Mouse (Mus musculus) neural tube, embryonic 15.5 days (tissue): ENCODE data around the gene Zfp597. TPM values are rescaled to one million over a fixed set of nuclear protein-coding genes. Genes with fewer than 3 reads are reported as not detected.

Experiments
- ATAC-seq: fragments of 200-750 bp; cut with Nextera tagmentation; 2 replicates; pipeline ENCODE4 v1.8.0; 2017; ENCODE audit warnings: mild to moderate bottlenecking, moderate TSS enrichment, moderate library complexity; ENCODE audit not compliant: low FRiP score
- H3K27ac ChIP-seq: fragments of 300-500 bp; sonication (generic); replicated peaks from 2 replicates; pipeline ENCODE4 v1.5.1; 2015; ENCODE audit warnings: mild to moderate bottlenecking, inconsistent platforms
- H3K27me3 ChIP-seq: fragments of 300-500 bp; sonication (generic); replicated peaks from 2 replicates; pipeline ENCODE4 v1.6.1; 2015; ENCODE audit warnings: inconsistent platforms
- H3K36me3 ChIP-seq: fragments of 300-500 bp; sonication (generic); 2 replicates; pipeline ENCODE4 v1.6.1; 2015; ENCODE audit warnings: inconsistent platforms
- H3K4me1 ChIP-seq: fragments of 300-500 bp; sonication (generic); 2 replicates; pipeline ENCODE4 v1.6.1; 2015; ENCODE audit warnings: inconsistent platforms
- H3K4me2 ChIP-seq: fragments of 300-500 bp; sonication (generic); 2 replicates; pipeline ENCODE4 v1.6.1; 2015; ENCODE audit warnings: inconsistent platforms, mild to moderate bottlenecking, moderate library complexity
- H3K4me3 ChIP-seq: fragments of 300-500 bp; sonication (generic); replicated peaks from 2 replicates; pipeline ENCODE4 v1.5.1; 2015; ENCODE audit warnings: mild to moderate bottlenecking, inconsistent platforms
- H3K9ac ChIP-seq: fragments of 300-500 bp; sonication (generic); replicated peaks from 2 replicates; pipeline ENCODE4 v1.6.1; 2015; ENCODE audit warnings: mild to moderate bottlenecking, inconsistent platforms
- H3K9me3 ChIP-seq: fragments of 300-500 bp; sonication (generic); replicated peaks from 2 replicates; pipeline ENCODE4 v1.6.1; 2016; ENCODE audit warnings: inconsistent platforms
- WGBS: fragments of 180-500 bp; shearing (Covaris S2); methylation state at CpG from one replicate; pipeline ENCODE4 v1.1.7; 2015; ENCODE audit warnings: mixed read lengths; 5-methylcytosine and 5-hydroxymethylcytosine counted together
- polyA plus RNA-seq: library from polyadenylated mRNA; unstranded; fragments of >200 nt; fragmentation: Nextera tagmentation; extraction: Ambion mirVana; gene quantifications from 2 replicates; pipeline ENCODE4 v1.2.1, GENCODE M21; 2015

Zfp597 gene
- polyA plus RNA-seq, 1 experiment from 2014 or later = 13.4 TPM

DNA sequence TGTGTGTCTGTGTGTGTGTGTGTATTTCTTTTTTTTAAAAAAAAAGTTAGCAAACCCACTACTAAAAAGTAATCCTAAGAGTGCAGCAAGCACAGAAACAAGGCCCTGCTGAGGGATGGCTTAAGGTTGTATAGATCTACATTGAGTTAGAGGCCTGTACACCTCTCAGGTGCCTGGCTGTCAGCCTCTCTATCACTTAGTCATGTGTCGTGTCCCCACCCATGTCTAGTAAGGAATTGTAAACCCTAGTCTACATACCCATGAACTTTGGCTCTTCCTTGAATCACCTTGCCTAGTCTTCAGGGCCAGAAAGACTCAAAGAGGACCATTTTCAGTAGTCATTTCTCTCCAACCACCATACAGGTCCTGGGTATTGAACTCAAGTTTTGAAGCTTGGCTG is 12.2 kb upstream of the Zfp597 start:
- Histone ChIP-seq H3K27me3 (no peaks in the 10 kb centered on the region), H3K36me3 (peaks cover 51% of the 10 kb centered on the region)
- 100% methylated on average over 1 of the region's 1 CpGs for WGBS

DNA sequence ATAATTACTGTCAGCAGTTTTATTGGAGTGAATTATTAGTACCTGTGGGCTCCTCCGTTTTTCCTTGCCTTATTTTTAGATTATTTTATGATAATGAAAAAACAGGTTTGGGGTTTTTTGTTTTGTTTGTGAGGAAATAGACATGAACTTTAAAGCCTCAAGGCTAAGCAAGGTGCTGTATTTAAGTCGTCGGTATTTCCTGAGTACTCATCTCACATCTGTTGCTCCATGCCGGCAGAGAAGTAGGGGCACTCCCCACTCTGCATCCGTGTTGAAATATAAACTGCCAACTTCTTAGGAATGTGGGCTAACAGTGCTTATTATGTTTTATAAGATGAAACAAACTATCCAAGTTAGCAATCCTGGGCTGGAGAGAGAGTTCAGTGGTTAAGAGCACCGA is 11.7 kb upstream of the Zfp597 start:
- Histone ChIP-seq H3K9ac (no peak overlapping the region), H3K27ac (no peak overlapping the region), H3K36me3 (peaks cover 46% of the 10 kb centered on the region), H3K4me2 (no peak overlapping the region), H3K9me3 (no peaks in the 10 kb centered on the region), H3K4me1 (no peaks in the 10 kb centered on the region), H3K4me3 (no peak overlapping the region), H3K27me3 (no peaks in the 10 kb centered on the region)
- 90% methylated on average over 6 of the region's 6 CpGs for whole genome bisulfite sequencing
- ATAC-seq = no peak

More for the DNA sequence above, 12.2 kb upstream of the Zfp597 start:
- no peak overlapping the region for H3K27ac ChIP-seq
- H3K9ac ChIP-seq = no peak overlapping the region
- no peaks in the 10 kb centered on the region for H3K4me1 ChIP-seq
- no peak overlapping the region for H3K4me2 ChIP-seq
- no peak overlapping the region for H3K4me3 ChIP-seq
- no peak for ATAC-seq
- no peaks in the 10 kb centered on the region for H3K9me3 ChIP-seq

DNA sequence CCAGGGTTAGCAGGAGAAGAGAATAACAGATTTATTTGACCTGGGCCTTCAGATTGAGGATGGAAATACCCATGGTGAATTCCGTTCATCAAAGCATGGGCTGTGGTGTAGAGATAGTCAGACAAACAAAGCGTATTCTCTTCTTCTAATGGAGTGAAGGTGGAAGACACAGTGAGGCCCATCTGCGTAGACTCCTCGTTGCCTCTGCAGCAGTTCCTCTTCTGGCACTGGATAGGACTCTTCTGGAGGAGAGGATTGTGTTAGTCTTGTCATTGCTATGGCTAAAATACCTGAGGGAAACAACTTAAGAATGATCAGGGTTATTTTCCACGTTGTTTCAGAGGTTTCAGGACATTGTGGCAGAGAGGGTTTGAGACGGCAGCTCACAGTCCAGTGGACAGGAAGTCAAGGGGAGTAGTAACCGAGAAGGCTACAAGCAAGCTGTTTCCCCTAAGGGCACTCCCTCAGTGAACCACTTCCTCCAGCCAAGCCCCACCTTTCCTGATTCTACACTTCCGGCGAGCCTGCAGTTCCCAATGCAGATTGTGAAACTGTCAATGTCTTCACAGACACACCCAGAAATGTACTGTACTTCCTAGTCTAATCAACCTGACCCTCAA is 10.9 kb upstream of the Zfp597 start:
- 86% methylated on average over 9 of the region's 9 CpGs for WGBS
- Histone ChIP-seq H3K27me3 (no peaks in the 10 kb centered on the region), H3K4me3 (no peak overlapping the region), H3K4me2 (no peak overlapping the region), H3K36me3 (peaks cover 39% of the 10 kb centered on the region), H3K9ac (no peak overlapping the region), H3K9me3 (no peaks in the 10 kb centered on the region), H3K4me1 (no peaks in the 10 kb centered on the region), H3K27ac (no peak overlapping the region)
- ATAC-seq = no peak

DNA sequence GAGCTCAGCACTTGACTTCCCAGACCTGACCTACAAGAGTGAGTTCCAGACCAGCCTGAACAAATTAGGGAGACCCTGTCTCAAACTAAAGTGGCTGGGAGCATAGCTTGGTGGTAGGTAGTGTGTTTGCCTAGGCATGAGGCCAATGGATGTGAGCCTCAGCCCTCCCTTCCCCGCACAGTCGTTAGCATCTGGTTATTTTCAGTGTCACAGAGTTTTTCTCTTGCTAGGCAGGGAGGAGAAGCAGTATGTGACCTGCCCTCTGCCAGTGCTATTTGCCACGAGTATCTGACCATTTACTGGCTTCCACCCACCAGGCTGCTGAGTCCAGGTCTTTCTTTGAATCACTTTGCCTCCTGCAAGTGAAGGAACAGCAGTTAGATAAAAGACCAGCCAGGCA is 9.4 kb upstream of the Zfp597 start:
- ATAC-seq = no peak
- H3K4me1 ChIP-seq = no peaks in the 10 kb centered on the region

DNA sequence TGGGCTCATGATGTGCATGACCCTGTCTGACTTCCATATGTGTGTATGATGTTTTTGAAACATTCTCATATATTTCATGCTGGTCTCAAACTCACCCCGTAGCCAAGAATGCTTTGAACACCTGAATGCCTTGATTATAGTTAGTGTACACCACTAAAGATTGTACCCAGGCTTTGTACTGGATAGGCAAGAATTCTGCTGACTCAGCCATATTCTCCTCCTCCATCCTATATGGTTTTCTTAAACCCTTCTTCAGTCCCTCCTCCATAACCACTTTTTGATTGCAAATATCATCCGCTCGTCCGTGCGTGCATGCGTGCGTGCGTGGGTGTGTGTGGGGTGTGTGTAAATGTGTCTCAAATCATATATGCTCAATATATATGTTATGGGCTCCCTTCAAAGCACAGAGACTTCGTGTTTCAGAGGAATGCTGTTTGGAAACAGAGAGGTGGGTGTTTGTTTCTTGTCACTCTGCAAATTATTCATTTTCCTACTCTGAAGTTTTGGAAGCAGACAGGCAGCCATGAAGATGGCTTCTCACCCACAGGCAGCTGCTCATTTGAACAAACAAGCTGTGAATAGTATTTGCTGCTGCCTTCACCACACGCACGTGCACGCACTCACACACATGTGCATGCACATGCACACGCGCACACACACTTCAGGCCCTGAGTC is 7.4 kb upstream of the Zfp597 start:
- WGBS = 98% methylated on average over 14 of the region's 14 CpGs
- ATAC-seq = no peak
- Histone ChIP-seq H3K4me2 (no peak overlapping the region), H3K9me3 (no peaks in the 10 kb centered on the region), H3K27ac (no peak overlapping the region), H3K9ac (no peak overlapping the region), H3K4me1 (0 out of 2 replicates have a peak, but pooled peaks cover 4% of the 10 kb centered on the region), H3K4me3 (no peak overlapping the region), H3K27me3 (no peaks in the 10 kb centered on the region), H3K36me3 (peaks cover 12% of the 10 kb centered on the region; the same call in 1 of the 2 replicates)

More for the DNA sequence above, 9.4 kb upstream of the Zfp597 start:
- WGBS = 80% methylated on average over 3 of the region's 3 CpGs
- Histone ChIP-seq H3K4me2 (no peak overlapping the region), H3K9me3 (no peaks in the 10 kb centered on the region), H3K9ac (no peak overlapping the region), H3K4me3 (no peak overlapping the region), H3K27me3 (no peaks in the 10 kb centered on the region), H3K27ac (no peak overlapping the region), H3K36me3 (peaks cover 23% of the 10 kb centered on the region)

DNA sequence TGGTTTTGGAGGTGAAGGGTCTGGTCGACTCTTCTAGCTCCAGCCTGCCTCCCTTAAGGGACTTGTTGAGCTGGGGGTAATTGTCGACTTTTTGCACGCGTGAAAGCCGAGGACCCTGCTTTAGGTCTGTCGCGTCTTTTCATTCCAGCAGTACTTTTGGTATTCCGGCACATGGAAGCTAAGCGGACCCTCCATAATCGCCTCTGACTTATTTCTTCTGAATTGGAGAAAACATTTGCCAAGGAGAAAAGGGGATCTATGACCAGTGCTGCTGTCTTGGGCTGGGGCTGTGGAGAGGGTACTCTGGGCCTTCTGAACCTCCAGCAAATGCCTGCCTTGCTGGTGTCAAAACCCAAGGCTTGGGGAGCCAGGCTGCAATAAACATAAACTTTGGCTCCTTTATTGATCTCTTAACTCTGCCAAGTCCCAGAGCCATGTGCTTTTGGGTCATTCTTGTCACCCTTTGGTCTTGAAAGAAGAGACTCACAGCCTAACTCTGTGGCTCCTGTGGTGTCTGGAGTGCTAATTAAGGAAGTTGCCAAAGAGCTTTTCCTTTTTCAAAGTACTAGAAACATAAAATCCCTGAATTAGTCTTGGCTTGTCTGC is 807 bp upstream of the Zfp597 start:
- Histone ChIP-seq H3K27ac (peak overlapping the region; percentile 96), H3K4me2 (peak overlapping the region; percentile 77), H3K9me3 (no peaks in the 10 kb centered on the region), H3K4me1 (peaks cover 38% of the 10 kb centered on the region), H3K9ac (peak overlapping the region; percentile 92), H3K36me3 (0 out of 2 replicates have a peak, but pooled peaks cover 4% of the 10 kb centered on the region), H3K4me3 (peak overlapping the region; percentile 83), H3K27me3 (no peaks in the 10 kb centered on the region)
- ATAC-seq = no peak; the same call in 1 of the 2 replicates
- 2% methylated on average over 10 of the region's 10 CpGs for WGBS

DNA sequence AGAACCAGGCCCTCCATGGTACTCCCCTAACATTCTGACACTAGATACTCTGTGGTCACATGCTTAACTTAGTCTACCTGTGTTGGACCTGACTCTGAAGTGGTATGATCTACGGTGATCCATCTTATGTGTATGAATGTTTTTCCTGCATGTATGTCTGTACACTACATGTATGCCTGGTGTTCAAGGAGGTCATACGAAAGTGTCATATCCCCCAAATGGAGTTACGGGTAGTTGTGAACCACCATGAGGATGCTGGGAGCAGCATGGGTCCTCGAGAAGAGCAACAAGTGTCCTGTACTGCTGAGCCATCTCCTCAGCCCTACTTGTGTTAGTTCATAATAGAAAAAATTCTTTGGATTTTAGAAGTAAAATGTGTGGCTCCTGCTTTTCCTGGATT is 8.0 kb downstream of the Zfp597 start:
- H3K9me3 ChIP-seq = no peaks in the 10 kb centered on the region
- H3K4me2 ChIP-seq = no peak overlapping the region
- H3K27me3 ChIP-seq = no peaks in the 10 kb centered on the region
- H3K4me1 ChIP-seq = peaks cover 19% of the 10 kb centered on the region
- H3K9ac ChIP-seq = no peak overlapping the region
- H3K4me3 ChIP-seq = no peak overlapping the region
- no peak for ATAC-seq
- 99% methylated on average over 4 of the region's 4 CpGs for WGBS
- peaks cover 21% of the 10 kb centered on the region for H3K36me3 ChIP-seq
- no peak overlapping the region for H3K27ac ChIP-seq

DNA sequence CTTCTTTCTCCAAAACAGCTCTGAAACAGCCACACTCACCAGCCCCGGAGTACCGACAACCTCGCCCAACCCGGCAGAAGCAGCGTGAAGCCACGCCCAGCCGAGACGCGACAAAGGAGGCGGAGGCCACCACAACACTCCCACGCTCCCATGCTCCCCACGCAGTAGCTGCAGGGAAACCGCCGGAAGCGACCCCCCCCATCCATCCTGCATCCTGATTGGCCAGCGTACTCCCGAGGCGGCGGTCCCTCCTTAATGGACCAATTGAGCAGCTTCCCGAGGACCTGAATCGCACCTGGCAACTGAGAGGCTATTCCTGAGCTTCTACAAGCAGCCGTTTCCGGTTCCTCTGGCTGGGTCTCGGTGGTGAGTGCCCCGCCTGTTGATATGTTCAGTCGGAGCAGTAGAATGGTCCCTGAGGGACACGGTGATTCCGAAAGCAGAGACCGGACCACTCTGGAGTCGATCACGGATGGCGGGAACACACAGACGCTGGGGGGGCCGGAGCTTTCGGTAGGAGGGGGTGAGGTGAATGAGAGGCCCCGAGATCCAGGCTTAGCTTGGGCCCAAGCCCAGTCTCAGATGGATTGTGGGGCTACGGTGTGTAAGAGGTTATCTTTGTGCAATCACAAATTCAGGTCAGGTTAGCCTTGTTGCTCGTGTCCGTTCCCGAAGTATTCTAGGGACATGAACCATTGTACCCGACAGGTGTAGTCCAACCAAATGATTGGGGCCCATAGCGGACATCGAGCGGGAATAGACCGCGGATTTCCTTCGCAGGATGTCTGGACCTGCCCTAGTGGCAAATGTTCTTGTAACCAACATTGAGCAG is 11.9 kb downstream of the Zfp597 start, which contains the start of gene Naa60:
TSS of gene Naa60 (plus strand) at position 160 of the 832 bp plus-strand sequence.
- ATAC-seq = peak; percentile 97
- peaks cover 16% of the 10 kb centered on the region for H3K36me3 ChIP-seq

DNA sequence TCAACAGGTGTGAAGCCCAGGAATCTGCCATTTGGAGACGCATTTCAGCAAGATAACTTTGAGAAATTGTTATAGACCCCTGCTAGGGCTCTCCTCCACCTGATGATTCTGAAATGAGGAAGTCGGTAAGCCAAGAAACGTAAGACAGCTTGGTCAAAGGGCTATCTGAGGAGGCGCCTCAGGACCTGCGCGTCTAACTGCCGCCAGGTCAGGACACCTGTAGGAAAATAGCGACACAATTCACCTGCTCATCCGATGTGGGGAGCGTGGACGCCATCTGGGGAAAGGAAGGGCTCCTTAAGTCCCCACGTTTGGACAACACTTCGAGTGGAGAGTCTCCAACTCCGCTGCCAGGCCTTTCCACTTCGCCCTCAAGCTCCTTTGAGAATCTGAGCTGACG is 12.5 kb downstream of the Zfp597 start:
- Histone ChIP-seq H3K27ac (peak overlapping the region; percentile 57), H3K9me3 (no peaks in the 10 kb centered on the region), H3K36me3 (peaks cover 16% of the 10 kb centered on the region), H3K4me3 (peak overlapping the region; percentile 54), H3K9ac (peak overlapping the region; percentile 56), H3K4me2 (peak overlapping the region; percentile 82), H3K4me1 (peaks cover 21% of the 10 kb centered on the region), H3K27me3 (no peaks in the 10 kb centered on the region)
- WGBS = 2% methylated on average over 16 of the region's 16 CpGs
- ATAC-seq = peak; percentile 25

More for the DNA sequence above, 11.9 kb downstream of the Zfp597 start, which contains the start of gene Naa60:
- Histone ChIP-seq H3K27ac (peak within 1 kb of the TSS; percentile 57), H3K4me1 (peaks cover 21% of the 10 kb centered on the region), H3K27me3 (no peaks in the 10 kb centered on the region), H3K4me2 (peak within 1 kb of the TSS; percentile 82), H3K4me3 (peak within 1 kb of the TSS; percentile 54), H3K9ac (peak within 1 kb of the TSS; percentile 56), H3K9me3 (no peaks in the 10 kb centered on the region)
- WGBS = 6% methylated on average over 47 of the region's 47 CpGs

DNA sequence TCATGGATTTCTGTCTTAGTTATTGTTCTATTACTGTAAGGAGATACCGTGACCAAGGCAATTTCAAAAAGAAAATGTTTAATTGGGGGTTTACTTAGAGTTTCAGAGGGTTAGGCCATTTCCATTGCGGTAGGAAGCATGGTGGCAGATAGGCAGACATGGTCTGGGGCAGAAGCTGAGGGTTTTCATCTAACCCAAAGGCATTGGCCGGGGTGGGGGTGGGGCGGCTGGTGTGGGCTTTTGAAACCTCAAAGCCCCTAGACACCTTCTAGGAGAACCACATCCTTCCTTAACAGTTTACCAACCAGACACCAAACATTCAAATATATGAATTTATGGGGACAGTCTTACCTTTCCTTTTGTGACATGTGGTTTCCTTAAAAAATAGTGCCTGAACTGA is 25.1 kb downstream of the Zfp597 start:
- ATAC-seq = no peak
- Histone ChIP-seq H3K27ac (no peak overlapping the region), H3K9ac (no peak overlapping the region), H3K4me3 (no peak overlapping the region), H3K27me3 (no peaks in the 10 kb centered on the region), H3K9me3 (no peaks in the 10 kb centered on the region), H3K4me2 (no peak overlapping the region), H3K36me3 (peaks cover 33% of the 10 kb centered on the region), H3K4me1 (no peaks in the 10 kb centered on the region)
- WGBS = 97% methylated on average over 4 of the region's 4 CpGs

DNA sequence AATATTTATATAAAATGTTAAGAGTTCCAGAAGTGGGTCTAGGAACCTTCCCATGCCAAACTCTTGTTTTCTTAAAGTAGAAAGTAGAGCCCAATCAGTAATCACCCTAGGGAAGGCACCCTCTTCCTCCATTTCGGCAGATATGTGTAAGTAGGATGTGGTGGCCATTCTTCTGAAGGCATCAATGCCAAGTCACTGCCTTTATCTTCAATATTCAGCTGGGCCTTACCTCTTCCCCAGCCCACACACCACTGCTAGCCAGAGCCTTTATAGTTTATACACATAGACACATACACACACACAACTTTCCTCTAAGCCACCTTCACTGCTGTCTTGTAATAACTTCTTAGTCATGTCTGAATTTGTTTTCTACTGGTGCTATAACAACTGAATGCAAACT is 28.6 kb downstream of the Zfp597 start:
- 93% methylated on average over 1 of the region's 1 CpGs for WGBS
- no peaks in the 10 kb centered on the region for H3K27me3 ChIP-seq
- no peak overlapping the region for H3K27ac ChIP-seq
- H3K9ac ChIP-seq = no peak overlapping the region
- H3K4me2 ChIP-seq = no peak overlapping the region
- H3K36me3 ChIP-seq = peaks cover 11% of the 10 kb centered on the region
- no peak for ATAC-seq
- H3K4me1 ChIP-seq = no peaks in the 10 kb centered on the region
- H3K4me3 ChIP-seq = no peak overlapping the region
- no peaks in the 10 kb centered on the region for H3K9me3 ChIP-seq
